Mouse (Mus musculus) ES-Bruce4 (cell line): ENCODE data around the gene Myl12a. TPM values are rescaled to one million over a fixed set of nuclear protein-coding genes. Genes with fewer than 3 reads are reported as not detected.

ENCODE experiments used
- H3K27ac ChIP-seq: 2 replicates; pipeline ENCODE4 v1.5.1; 2012; ENCODE audit warnings: low read length, inconsistent platforms; ENCODE audit not compliant: insufficient read depth
- H3K27me3 ChIP-seq: 2 replicates; pipeline ENCODE4 v1.6.1; 2012; ENCODE audit warnings: mild to moderate bottlenecking, low read length, inconsistent platforms; ENCODE audit not compliant: control insufficient read depth, poor library complexity, insufficient read depth, severe bottlenecking
- H3K36me3 ChIP-seq: 2 replicates; pipeline ENCODE4 v1.6.1; 2012; ENCODE audit warnings: inconsistent platforms, mild to moderate bottlenecking, low read length, moderate library complexity; ENCODE audit not compliant: control insufficient read depth, poor library complexity, insufficient read depth, severe bottlenecking
- H3K4me1 ChIP-seq: one replicate; pipeline ENCODE4 v1.8.1; 2011; ENCODE audit warnings: low read length; ENCODE audit not compliant: control insufficient read depth, insufficient read depth
- H3K4me3 ChIP-seq: 2 replicates; pipeline ENCODE4 v1.5.1; 2011; ENCODE audit warnings: low read depth, mild to moderate bottlenecking, low read length
- H3K9ac ChIP-seq: 2 replicates; pipeline ENCODE4 v1.6.1; 2012; ENCODE audit warnings: low read depth, mild to moderate bottlenecking, inconsistent platforms; ENCODE audit not compliant: poor library complexity, severe bottlenecking
- H3K9me3 ChIP-seq: replicated peaks from 2 replicates; pipeline ENCODE4 v1.6.1; 2012; ENCODE audit warnings: mild to moderate bottlenecking, low read length, inconsistent platforms; ENCODE audit not compliant: control insufficient read depth, poor library complexity, insufficient read depth, severe bottlenecking
- CTCF ChIP-seq: IDR thresholded peaks from one replicate; pipeline ENCODE4 v1.8.1; 2011; ENCODE audit warnings: low read depth, low read length
- EP300 ChIP-seq: IDR thresholded peaks from 2 replicates; pipeline ENCODE4 v1.6.1; 2011; ENCODE audit warnings: low read depth, low read length; ENCODE audit not compliant: insufficient read depth
- POLR2A ChIP-seq: IDR thresholded peaks from one replicate; pipeline ENCODE4 v1.8.1; 2011; ENCODE audit warnings: low read length; ENCODE audit not compliant: insufficient read depth
- polyA plus RNA-seq: library from polyadenylated mRNA; stranded (reverse); fragments of >200 nt; gene quantifications from 2 replicates; pipeline ENCODE4 v1.2.4, GENCODE M21; 2011; ENCODE audit warnings: low read depth; ENCODE audit not compliant: missing spikeins, insufficient read depth, insufficient read length

Gene Myl12a
- polyA plus RNA-seq, 1 experiment = 626 TPM

GRCm38 (mm10) chr17:71025922-71026321 is 23.2 kb upstream of the Myl12a start:
- Histone ChIP-seq H3K27me3 (no peaks in the 10 kb centered on the region), H3K9me3 (no peaks in the 10 kb centered on the region), H3K4me3 (no peak overlapping the region), H3K36me3 (no peaks in the 10 kb centered on the region), H3K27ac (no peak overlapping the region), H3K9ac (no peak overlapping the region), H3K4me1 (no peaks in the 10 kb centered on the region)
- TF ChIP-seq POLR2A (no peak), EP300 (no peak), CTCF (no peak)

GRCm38 (mm10) chr17:71024071-71024470 is 21.4 kb upstream of the Myl12a start:
- Histone ChIP-seq H3K27me3 (no peaks in the 10 kb centered on the region), H3K4me1 (no peaks in the 10 kb centered on the region), H3K9ac (no peak overlapping the region), H3K9me3 (no peaks in the 10 kb centered on the region), H3K27ac (no peak overlapping the region), H3K4me3 (no peak overlapping the region), H3K36me3 (no peaks in the 10 kb centered on the region)
- TF ChIP-seq POLR2A (no peak), EP300 (no peak), CTCF (no peak)

GRCm38 (mm10) chr17:71022841-71023240 is 20.2 kb upstream of the Myl12a start:
- Histone ChIP-seq H3K9me3 (no peaks in the 10 kb centered on the region), H3K9ac (no peak overlapping the region), H3K27ac (no peak overlapping the region), H3K27me3 (no peaks in the 10 kb centered on the region), H3K4me1 (no peaks in the 10 kb centered on the region), H3K36me3 (no peaks in the 10 kb centered on the region), H3K4me3 (no peak overlapping the region)
- TF ChIP-seq POLR2A (no peak), EP300 (no peak), CTCF (no peak)

- Histone ChIP-seq H3K4me1 (no peaks in the 10 kb centered on the region), H3K9ac (no peak overlapping the region)
- no peak for TF ChIP-seq POLR2A
- no peak for TF ChIP-seq EP300
- no peak for TF ChIP-seq CTCF
These were observed 17.2 kb upstream of the Myl12a start for GRCm38 (mm10) chr17:71019860-71020259.

GRCm38 (mm10) chr17:71019309-71019655 is 16.6 kb upstream of the Myl12a start:
- no peaks in the 10 kb centered on the region for H3K36me3 ChIP-seq
- no peaks in the 10 kb centered on the region for H3K27me3 ChIP-seq
- H3K27ac ChIP-seq = no peak overlapping the region
- no peak for TF ChIP-seq POLR2A
- TF ChIP-seq CTCF = no peak
- no peak for TF ChIP-seq EP300
- no peaks in the 10 kb centered on the region for H3K4me1 ChIP-seq
- no peak overlapping the region for H3K9ac ChIP-seq
- no peak overlapping the region for H3K4me3 ChIP-seq
- H3K9me3 ChIP-seq = no peaks in the 10 kb centered on the region

More at GRCm38 (mm10) chr17:71019860-71020259, 17.2 kb upstream of the Myl12a start:
- Histone ChIP-seq H3K4me3 (no peak overlapping the region), H3K9me3 (no peaks in the 10 kb centered on the region), H3K27ac (no peak overlapping the region), H3K36me3 (no peaks in the 10 kb centered on the region), H3K27me3 (no peaks in the 10 kb centered on the region)

GRCm38 (mm10) chr17:71018616-71019308 is 16.1 kb upstream of the Myl12a start:
- H3K27ac ChIP-seq = no peak overlapping the region

More at GRCm38 (mm10) chr17:71018616-71019308, 16.1 kb upstream of the Myl12a start:
- no peak for TF ChIP-seq EP300
- no peak for TF ChIP-seq CTCF
- no peak for TF ChIP-seq POLR2A
- Histone ChIP-seq H3K4me3 (no peak overlapping the region), H3K36me3 (no peaks in the 10 kb centered on the region), H3K9me3 (no peaks in the 10 kb centered on the region), H3K4me1 (no peaks in the 10 kb centered on the region), H3K9ac (no peak overlapping the region), H3K27me3 (no peaks in the 10 kb centered on the region)
